Mouse (Mus musculus) granulocyte monocyte progenitor cell, adult 5-6 weeks (primary cell): ENCODE data around the gene Kcna2. TPM values are rescaled to one million over a fixed set of nuclear protein-coding genes. Genes with fewer than 3 reads are reported as not detected.

Experiments used
- ATAC-seq: replicated peaks from 2 replicates; pipeline ENCODE4 v1.8.0; 2016; ENCODE audit warnings: mild to moderate bottlenecking, moderate TSS enrichment, inconsistent platforms; ENCODE audit not compliant: poor library complexity, severe bottlenecking
- total RNA-seq, 2 experiments: library from RNA; stranded (forward) in 1 of 2; stranded (reverse) in 1 of 2; fragments of 200-712, 200-1000 nt in 1 of 2; fragments of >200 nt in 1 of 2; fragmentation: Nextera tagmentation in 1 of 2; gene quantifications; 2 replicates each; pipeline ENCODE4 v1.2.3; 2014 to 2017

Gene Kcna2
- total RNA-seq, 2 experiments from 2014 or later: not detected

GRCm38 (mm10) chr3:107099866-107100265, 1.1 kb upstream of the Kcna2 start:
- ATAC-seq: no peak

- no peak for ATAC-seq
These were observed 475 bp downstream of the Kcna2 start for GRCm38 (mm10) chr3:107101456-107101786.

DNA sequence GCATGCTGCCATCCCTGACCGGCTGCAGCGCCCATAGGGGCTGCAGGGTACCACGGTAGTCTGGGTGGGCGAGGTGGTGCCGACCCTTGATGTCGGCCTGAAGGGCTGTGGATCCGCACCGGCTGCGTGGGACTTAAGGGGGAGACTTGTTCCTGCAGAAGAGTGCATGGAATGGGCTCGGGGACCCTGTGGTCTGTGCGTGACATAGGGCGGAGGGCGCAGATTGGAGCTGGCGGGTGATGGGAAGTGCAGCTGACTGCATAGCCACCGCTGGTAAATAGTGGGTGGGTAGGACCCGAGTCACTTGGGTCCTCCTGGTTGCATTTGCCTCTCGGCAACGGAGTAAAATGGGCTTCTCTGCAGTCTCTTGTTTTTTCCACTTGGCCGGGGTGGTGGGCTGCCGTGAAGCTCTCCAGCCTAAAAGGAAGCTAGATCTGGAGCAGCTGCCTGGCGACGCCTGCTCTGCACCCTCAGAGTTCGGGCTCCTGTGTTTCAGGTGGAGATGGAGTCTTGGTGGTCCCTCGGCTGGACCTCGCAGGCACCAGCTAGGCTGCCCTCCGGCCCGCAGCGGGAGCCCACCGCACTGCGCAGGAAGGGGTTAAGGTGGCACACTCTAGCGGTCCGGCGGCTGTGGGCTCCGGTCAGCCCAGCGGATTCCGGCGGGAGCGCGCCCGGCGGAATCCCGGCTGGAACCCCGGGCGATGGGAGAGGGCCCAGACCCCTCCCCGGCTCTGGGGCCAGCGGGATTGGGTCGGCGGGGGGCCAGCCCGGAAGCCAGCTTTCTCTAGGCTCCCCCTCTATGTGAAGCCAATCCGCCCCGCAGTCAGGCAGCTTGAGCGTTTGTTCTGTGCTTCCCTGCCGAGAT, 1.1 kb downstream of the Kcna2 start:
- 0 out of 2 replicates have a peak, but pooled peaks have one; percentile 10 for ATAC-seq

DNA sequence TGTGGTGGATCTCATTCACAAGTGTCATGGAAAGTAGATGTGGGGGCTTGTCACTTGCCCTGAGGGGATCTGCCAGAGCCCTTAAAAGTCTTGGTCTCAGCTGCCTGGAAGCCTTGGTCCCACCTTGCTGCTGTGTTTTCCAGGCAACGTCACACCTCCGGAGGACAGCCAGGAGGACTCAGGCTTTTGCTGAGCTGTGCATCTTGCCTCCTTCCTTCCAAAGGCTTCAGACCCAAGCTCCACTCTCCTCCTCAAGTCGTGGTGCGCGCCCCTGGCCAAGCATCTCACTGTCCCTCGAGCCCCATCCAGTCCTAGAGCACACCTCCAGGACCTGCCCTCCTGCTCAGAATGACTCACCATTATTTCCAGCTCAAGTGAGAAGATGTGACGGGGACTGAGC, 2.1 kb downstream of the Kcna2 start:
- no peak for ATAC-seq

DNA sequence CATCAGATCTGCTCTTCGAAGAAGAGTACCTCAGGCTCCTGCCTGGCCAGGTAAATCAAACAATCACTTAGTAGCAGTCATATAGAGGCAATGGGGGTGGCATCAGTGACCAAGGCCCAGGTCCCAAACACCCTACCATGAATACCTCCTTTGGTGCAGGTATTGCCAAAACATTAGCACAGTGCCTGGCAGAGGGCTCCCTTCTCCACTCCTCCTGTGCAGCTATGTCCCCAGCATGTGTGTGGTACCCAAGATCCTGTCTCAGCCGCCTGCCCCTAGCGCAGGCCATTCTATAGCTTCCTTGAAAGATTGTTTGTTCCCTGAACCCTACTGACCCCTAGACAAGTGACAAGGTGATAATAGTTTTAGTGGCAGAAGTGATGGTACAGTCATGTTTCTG, 2.5 kb downstream of the Kcna2 start:
- ATAC-seq: no peak

DNA sequence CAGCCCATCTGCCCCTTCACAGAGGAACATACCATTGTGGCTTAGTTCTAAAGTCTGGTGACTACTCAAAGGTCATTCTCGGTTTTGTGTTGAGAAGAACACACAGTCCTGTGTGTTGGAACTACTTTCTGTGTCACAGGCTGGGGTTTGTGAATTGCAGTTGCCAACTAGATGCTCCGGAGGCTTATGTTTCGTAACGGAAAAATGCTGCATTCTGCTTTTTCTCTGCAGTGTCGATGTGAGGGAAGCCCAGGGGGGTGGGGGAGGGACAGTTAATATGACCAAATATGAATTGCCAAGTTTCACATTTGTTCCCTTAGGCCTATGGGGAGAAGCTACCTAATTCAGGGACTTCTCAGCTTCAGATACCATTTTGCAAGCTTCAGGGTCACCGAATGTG, 5.0 kb downstream of the Kcna2 start:
- no peak for ATAC-seq

GRCm38 (mm10) chr3:107112498-107112897, 11.6 kb downstream of the Kcna2 start:
- ATAC-seq: no peak

DNA sequence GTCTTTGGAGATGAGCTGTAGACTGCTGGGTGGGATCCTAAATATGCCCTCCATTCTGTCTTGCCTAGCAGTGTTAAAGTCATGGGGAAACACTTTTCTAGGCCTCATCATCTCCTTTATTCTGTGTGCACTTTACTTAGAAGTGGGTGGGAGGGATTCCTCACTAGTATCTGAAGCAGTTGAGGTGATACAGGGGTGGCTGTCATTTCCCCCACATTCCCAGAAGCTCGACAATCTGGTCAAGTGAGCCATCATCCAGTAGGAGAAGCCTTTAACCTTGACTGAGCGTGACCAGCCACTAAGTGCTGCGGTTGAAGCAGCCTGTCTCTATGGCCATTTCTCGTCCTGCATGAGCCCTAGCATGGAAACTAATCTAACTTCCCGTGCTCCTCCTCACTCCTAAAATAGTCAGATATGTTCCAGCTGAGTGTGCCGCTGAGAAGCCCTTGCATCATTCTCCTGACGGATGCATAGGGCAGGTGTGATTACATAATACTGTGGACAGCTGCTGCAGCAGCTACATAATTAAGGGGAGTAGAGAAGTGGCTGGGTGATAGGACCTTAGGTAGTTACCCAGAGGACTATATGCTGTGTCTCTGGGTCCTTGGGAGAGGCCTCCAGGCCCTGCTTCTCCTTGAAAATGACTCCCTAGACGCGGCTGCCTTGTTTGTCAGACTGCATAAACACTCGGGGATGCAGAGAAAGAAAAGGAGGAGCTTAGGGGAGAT, 12.2 kb downstream of the Kcna2 start:
- ATAC-seq: no peak

DNA sequence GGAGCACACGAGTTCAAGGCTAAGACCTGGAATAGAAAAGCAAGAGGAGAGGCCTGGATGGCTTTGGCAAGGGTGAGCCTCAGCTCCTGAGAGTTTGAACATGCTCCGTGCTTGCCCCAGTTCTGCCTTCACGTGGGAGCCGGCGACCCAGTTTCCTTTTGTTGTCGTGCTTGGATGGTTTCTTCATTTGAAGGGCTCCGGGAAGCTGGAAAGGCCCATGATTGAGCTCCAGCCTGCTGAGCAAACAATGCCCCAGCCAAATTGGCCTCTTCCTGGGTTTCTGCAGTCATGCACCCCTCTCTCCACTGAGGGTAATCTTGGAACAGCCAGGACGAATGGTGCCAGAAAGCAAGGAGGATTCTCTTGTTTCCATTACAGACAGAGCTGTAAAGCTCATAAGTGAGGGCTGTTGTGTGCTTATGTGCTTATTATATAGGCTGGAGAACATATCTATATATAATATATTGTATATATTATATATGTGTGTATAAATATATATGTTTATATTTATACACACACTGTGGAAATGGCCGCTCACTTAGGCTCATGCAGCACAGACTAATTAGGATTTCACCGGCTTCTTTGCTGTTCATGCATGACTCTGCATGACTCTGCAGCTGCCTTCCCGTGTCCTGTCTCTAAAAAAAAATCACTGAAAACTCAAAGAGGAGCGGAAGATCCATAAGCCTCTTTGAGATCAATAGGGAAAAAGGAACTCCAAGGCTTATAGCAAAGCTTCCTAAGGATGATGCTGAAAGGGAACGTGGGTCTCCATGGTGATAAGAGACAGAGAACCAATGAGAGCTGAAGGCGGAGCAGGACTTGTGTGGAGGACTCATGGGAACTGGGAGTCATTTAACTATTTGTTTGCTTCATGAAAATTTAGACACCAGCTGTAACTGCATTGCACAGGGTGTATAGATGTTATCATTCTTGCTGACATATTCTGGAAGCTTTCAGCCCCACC, 13.1 kb downstream of the Kcna2 start:
- ATAC-seq: no peak

DNA sequence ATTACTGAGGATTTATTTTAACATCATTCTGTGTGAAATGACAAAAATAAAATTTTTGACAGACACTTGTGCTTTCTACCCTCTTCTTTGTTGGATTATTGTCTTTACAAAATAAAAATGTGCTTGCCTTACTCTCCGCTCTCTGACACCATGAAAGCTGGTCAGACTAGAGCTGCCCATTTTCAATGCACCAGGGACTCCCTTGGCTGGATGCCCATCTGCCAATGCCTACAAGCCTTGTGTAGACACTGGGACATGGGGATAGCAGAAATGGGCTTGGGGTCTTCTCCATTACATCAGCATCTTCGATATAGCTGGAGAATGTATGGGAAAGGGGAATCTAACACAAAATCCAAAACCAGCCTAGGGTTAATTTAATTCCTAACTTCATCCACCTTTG, 14.0 kb downstream of the Kcna2 start:
- ATAC-seq: no peak

DNA sequence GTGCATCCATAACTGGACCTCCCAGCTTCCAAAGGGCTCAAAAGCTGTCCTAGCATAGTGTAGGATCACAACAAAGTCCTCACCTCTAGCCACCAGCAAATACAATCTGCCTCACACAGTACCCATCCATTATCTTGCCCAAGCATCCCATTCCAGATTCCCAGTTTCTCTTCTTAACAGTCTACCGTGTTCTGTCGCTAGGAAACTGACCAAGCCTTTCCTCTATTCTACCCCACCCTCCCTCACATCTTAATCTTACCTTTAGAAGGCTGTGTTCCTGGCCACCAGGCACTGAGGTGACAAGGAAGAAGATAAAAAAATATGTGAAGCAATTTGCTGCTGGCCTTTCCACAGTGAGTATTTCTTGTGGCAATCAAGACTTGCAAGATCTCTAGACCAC, 14.8 kb downstream of the Kcna2 start:
- no peak for ATAC-seq

DNA sequence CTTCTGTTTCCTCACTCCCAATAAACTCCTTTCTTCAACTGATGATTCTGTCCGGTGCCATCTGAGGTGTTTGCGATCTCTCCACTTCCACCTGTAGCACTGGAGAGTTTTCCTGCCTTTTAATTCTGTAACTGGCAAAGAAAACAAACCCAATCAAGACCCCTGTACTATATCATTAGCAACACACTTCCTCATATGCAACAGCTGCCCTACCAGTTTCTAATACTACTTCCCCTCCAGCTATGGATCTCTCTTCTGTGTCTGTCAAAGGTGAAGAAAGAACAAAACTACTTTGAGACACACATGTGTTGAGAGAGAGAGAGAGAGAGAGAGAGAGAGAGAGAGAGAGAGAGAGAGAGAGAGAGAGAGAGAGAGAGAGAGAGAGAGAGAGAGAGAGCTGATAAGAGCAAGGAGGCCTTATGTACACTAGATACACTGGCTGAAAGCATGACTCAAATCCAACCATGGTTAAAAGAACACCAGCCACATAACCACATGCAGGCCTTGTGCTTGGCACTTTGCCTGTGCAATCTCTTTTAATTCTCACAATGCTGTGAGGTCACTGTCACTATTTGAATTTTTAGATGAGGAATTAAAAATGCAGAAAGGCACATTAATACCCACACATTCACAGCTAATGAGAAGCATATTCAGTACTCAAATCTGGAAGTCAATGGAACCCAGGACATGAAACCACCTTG, 19.1 kb downstream of the Kcna2 start:
- peak; percentile 69 for ATAC-seq

- ATAC-seq: no peak
These were observed 21.4 kb downstream of the Kcna2 start for GRCm38 (mm10) chr3:107122306-107122705.

DNA sequence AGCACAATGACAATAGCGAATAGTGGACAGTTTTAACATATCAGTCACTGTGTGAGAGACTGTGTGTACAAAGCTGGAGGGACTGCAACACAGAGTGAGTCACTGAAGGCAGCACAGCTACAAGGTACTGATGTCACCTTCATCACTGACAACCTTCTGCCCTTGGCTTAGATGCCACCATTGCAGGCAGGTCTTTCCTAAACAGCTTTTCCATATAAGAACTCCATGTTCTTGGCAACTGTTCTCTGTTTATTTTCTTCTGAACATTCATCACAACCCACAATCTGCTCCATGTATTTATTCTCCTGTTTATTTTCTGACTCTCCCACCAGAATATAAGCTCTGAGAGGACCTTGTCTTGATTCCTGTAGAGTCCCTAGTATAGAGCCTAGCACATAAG, 26.7 kb downstream of the Kcna2 start:
- ATAC-seq: no peak

GRCm38 (mm10) chr3:107128421-107128820, 27.5 kb downstream of the Kcna2 start:
- no peak for ATAC-seq

- no peak for ATAC-seq
These were observed 28.3 kb downstream of the Kcna2 start for GRCm38 (mm10) chr3:107129251-107129650.

- no peak for ATAC-seq
These were observed 29.8 kb downstream of the Kcna2 start for GRCm38 (mm10) chr3:107130661-107131326.

DNA sequence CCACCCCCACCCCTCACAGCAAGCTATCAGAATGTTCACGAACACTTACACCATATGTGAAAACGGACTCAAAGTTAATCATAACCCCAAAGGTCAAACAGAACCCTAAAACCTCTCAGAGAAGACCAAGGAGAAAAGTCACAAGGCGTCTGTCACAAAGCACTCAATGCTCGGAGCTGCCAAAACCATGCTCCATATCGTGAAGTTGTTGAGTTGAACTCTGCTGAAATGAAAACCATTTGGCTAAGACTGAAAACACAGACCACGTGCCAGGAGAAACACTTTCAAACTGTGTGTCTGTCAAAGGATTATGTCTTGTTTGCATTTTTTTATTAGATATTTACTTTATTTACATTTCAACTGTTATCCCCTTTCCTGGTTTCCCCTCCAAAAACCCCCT, 30.9 kb downstream of the Kcna2 start:
- ATAC-seq: no peak

GRCm38 (mm10) chr3:107132651-107133050, 31.7 kb downstream of the Kcna2 start:
- ATAC-seq: no peak

DNA sequence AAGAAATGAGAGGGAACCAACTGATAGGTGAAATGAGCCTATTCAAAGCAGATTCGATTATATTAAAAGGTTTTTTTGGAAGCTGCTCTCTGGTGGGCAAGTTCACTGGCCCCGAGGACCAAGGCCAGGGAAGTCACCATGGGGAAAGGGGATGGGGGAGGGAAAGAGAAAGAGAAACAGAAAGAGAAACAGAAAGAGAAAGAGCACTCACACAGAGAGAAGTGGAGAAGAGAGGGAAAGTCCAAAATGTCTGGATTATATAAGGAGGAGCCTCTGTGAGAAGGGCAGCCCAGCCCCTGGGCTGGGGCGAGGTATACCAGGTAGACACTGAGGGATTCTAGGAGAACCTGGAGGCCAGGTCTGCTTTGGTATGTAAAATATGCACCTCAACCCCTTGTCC, 33.5 kb downstream of the Kcna2 start:
- no peak for ATAC-seq
